Mouse (Mus musculus) spleen, postnatal 36 days (tissue): ENCODE data around the gene Car6.
A peak's percentile ranks its signal among the peaks of the same experiment; 100 is the strongest.

Source experiments
- DNase-seq, 2 experiments: peaks; one replicate each; pipeline ENCODE4 v3.0.0; 2022; ENCODE audit warnings: low spot score in 2 of 2, mixed read lengths in 1 of 2

Car6 gene

DNA sequence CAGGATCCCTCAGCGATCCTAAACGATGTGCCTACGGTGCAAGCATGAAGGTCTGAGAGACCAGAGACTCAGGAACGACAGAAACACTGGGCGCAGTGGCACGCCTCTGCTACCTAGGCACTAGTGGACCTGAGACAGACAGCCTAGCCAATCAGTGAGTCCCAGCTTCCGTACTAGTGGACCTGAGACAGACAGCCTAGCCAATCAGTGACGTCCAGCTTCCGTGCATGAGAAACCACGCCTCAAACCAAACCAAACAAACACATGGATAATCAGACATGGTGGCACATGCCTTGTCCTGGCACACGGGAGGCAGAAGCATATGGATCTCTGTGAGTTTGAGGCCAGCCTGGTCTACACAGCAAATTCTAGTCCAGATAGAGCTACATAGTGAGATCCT lies 12.9 kb downstream of the Car6 start:
- DNase-seq, result no peak

- no peak for DNase-seq
Measured at GRCm38 (mm10) chr4:150181304-150181703, 19.8 kb downstream of the Car6 start.

DNA sequence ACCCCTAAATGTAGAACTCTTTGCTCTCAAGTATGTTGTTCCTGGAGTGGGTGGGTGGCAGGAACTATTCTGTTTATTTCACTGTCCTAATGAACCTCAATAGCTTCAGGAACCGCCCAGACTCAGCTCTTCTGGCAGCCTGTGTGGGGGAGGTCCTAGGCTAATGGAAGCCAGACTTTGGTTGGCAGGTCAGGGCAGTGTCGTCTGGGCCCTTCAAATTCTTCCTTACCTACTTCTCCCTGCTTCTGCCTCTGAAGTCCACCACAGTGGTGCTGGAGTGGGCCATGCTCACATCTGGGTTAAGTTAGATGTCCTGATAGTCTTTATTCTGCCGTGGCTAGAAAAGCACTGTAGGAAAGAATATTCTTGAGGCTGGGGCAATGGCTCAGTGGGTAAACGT lies 23.0 kb downstream of the Car6 start:
- no peak for DNase-seq

DNA sequence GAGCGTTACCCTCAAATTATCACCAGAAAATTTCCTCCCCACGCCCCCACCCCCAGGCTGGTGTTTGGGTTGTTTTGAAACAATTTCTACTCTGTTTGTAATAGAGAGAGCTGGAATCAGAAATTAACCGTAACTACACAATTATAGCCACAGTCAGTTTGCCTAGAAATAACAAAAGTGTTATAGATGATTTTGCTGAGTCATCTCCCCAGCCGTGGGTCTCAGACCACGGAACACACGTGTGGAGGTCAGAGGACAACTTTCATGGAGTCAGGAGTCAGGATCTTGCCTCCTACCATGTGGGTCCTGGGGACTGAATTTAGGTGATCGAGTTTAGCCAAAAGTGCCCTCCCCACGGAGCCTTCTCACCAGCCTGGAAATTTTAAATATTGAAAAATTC lies 24.0 kb downstream of the Car6 start:
- no peak for DNase-seq

DNA sequence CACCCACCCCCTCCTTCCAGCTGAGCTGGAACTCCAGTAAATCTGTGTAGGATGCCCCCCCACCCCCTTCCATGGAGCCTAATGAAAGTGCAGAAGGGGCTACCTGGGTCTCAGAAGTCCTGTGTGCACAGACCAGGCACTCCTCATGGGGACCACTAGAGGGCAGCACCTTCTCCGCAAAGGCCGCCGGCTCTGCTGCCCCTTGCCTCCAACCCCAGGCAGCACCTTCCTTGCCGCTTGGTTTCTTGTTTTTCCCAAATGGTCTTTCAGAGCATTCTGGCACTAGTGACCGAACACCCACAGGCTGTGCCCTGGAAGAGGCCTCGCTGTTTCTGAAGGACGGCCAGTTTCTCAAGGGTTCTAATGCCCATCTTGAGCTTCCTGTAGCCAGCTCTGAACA lies 24.6 kb downstream of the Car6 start:
- DNase-seq, result no peak

DNA sequence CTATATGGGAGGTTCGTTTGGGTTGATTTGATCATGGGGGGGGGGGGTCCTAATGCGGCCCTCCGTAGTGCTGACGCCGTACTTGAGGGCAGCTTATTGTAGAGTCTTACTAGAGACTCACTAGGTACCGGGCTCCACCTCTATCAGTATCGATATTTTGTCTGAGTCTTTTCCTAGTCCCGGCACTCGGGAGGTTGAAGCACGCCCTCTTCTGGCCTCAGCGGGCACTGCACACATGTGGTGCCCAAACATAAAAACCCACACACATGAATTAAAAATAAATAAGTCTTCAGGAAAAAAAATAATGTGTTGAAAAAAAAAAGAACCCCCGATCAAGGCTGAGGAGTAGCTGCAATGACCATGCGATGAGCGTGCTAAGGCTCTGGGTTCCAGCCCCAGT lies 27.1 kb downstream of the Car6 start:
- DNase-seq, result no peak

DNA sequence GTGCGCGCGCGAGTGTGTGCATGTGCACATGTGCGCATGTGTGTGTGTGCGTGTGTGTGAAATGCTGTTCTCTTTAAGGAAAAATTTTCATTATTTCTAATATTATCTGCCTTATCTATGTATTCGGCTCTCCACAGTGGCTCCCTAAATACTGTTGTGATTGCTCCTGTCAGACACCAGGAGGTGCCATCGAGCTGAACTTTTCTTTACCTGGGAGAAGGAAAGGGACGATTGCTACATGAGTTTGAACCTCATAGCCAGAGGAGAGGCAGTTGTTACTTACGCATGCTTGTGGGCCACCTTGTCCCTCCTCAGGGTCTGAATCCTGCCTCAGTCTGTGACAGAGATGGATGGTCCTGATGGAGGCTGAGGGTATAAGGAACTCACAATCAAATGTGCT lies 27.9 kb downstream of the Car6 start:
- peak; percentile 8 to 11 for DNase-seq

GRCm38 (mm10) chr4:150172107-150172506 lies 29.0 kb downstream of the Car6 start:
- no peak for DNase-seq

- DNase-seq, result no peak
Measured at GRCm38 (mm10) chr4:150168406-150168805, 32.7 kb downstream of the Car6 start.

GRCm38 (mm10) chr4:150164875-150165274 lies 36.3 kb downstream of the Car6 start:
- DNase-seq, result no peak

DNA sequence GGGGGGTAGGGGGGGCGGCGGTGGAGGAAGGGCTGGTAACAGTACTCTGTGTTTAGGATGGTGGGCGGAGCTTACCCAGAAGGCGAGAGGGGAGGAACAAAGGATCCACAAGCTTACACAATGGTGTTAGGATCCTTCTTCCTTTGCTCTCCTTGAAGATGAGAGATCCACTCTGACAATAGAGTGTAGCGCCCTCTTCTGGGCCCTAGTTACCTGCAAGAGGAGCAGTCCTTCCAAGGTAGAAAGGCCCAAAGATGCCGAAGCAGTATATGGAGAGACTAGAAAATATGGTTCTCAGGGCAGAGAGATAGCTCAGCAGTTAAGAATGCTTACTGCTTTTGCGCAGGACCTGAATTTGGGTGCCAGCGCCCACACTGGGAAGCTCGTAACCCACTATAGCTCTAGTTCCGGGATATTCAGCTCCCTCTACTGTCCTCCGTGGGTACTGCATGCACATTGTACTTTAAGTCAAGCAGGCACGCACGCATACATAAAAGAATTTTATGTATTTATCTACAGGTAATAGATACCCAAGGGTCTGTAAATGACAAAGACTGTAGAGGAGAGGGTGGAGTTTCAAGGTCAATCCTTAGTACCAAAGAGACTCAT lies 38.5 kb downstream of the Car6 start:
- no peak for DNase-seq

GRCm38 (mm10) chr4:150159458-150159857 lies 41.7 kb downstream of the Car6 start:
- no peak for DNase-seq

GRCm38 (mm10) chr4:150157348-150157882 lies 43.7 kb downstream of the Car6 start:
- DNase-seq, result no peak

DNA sequence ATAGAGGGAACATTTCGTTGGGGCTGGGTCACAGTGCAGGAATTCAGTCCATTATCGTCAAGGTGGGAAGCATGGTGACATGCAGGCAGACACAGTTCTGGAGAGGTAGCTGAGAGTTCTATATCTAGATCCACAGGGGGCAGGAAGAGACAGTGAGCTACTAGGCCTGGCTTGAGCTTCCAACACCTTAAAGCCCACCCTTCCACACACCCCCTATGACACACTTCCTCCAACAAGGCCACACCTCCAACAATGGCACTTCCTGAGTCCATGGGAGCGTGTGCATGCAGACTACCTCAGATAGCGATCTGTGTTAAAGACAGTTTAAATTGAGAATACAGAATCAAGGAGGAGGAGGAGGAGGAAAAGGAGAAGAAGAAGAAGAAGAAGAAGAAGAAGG lies 45.4 kb downstream of the Car6 start:
- DNase-seq, result no peak

GRCm38 (mm10) chr4:150155301-150155700 lies 45.8 kb downstream of the Car6 start:
- DNase-seq, result no peak

- no peak for DNase-seq
Measured at GRCm38 (mm10) chr4:150152483-150152882, 48.6 kb downstream of the Car6 start.

DNA sequence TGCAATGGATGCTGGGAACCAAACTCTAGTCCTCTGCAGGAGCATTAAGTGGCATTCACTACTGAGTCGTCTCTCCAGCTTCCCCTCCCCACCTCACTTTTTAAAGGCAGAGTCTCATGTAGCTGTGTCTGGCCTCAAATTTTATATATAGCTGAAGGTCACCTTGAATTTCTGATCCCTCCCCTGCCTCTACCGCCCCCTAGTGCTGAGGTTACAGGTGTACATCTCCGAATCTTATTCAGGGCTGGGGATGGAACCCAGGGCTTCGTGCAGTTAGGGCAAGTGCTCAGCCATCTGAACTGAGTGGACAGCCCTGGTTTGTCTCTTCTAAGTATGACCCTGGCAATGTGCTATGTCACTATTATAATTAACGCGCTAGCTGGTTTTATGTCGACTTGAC lies 50.1 kb downstream of the Car6 start:
- DNase-seq, result no peak

DNA sequence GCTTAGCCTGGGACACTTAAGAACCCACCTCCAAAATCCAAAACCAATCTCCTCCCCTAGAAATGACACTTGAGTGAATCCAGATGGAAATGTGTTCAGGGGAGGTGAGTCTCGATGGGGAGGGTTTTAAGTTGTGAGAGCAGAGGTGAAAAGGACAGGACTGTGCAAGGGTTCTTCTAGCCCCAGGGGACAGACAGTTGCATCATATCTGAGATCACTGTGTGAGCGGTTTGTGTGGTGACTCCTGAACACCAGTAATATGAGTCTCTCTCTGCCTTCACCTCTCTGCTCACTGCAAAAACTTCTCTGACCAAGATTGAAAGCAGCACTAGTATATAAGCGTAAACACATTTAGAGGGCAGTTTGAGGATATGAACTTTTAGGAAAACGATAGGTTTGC lies 54.8 kb downstream of the Car6 start:
- DNase-seq, result no peak

DNA sequence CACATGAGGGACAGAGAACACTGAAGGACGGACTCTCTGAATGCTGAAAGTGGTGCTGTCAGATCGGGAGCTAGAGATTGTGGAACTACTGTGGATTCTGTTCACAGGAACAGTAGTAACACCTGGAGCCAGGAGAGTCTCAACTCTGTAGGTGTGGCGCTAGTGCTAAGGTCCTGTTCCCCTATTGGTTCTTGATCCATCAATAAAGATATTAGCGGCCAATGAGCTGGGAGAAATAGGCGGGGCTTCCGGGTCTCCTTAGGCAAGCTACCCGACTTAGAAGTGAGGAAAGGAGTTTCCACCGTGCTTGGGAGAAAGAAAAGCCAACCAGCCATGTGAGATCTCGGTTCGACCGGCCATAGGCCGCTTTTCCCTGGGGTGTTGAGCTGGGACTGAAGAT lies 56.9 kb downstream of the Car6 start:
- DNase-seq, result no peak

- no peak for DNase-seq
Measured at GRCm38 (mm10) chr4:150140346-150140745, 60.8 kb downstream of the Car6 start.

- DNase-seq, result no peak
Measured at GRCm38 (mm10) chr4:150139090-150139489, 62.0 kb downstream of the Car6 start.

DNA sequence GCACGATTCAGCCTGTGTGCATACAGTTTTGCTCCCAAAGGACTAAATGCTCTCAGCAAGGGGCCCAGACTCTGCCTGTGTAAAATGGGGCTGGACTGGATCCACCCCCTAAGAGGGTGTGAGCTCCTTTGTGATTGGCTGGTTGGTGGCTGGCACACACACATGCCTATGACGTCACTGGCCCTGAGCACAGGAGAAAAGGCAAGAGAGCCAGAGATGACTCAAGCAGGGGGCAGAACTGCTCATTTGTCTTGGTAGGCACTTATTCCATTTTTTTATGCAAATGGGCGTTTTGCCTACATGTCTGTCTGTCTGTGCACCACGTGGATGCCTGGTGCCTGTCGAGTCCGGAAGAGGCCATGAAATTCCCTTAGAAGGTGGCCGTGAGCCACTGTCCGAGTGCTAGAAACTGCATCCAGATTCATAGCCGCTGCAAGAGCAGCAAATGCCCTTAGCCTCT lies 63.0 kb downstream of the Car6 start:
- DNase-seq, result peak; percentile 39 to 42

DNA sequence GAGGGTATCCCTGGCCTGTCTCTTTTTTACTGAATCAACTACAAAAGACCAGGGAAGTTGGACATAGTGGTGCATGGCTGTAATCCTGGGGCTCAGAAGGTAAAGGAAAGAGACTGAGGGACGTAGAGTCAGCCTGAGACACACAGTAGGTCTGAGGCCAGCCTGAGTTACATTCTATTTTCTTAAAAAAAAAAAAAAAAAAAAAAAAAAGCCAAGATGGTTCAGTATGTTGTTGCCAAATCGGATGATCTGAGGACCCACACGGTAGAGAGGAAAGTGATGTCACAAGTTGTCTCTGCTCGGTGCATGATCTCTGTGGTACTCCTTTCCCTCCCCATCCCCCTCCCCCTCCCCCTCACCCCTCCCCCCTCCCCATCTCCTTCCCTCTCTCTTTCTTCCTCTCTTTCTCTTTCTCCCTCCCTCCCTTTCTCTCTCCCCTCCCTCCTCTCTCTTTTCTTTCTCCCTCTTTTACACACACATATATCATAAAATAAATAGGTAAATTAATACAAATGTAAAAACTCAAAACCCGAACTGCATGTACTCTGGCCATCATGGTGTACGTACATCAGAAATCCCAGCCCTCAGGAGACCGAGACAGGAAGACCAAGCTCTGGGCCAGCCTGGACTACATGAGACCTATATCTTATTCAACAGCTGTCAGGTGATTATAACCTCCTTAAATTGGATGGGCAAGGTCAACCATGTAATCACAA lies 63.6 kb downstream of the Car6 start:
- DNase-seq, result no peak
